Mouse (Mus musculus): ENCODE measurements at regions not wholly inside any gene's neighbourhood (a gene's known extent, or its start where the extent isn't known, plus 50 kb on each side); places are given as distances from the start of the nearest gene placed in this dataset.

DNA sequence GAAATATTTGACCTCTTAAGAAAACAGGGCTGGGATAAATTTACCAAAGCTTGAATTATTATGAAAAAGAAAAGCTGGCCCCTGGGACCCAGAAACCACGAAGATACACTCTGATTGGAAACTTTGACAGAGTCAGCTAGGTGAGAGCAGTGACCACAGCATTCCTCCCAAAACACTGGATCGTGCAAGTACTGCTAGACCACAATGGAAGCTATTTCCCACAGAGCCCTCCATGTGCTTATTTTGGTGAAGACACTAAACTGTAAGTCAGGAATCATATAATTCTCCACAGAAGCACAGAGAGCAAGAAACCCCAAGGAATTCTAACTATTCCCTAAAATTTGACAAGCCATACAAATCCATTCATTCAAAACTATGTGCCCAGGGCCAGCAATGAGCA is 243.6 kb upstream of the Mad2l1 start:
- WGBS (ENCODE audit: insufficient replicate concordance): 52% methylated on average over 2 of the region's 2 CpGs
- no peaks in the 10 kb centered on the region for H3K36me3 ChIP-seq
- H3K27me3 ChIP-seq: no peaks in the 10 kb centered on the region
- no peaks in the 10 kb centered on the region for H3K9me3 ChIP-seq (replicated peaks)
- H3K4me1 ChIP-seq (replicated peaks): peaks cover 3% of the 10 kb centered on the region; the same call in 1 of the 2 replicates
- no peak overlapping the region for H3K27ac ChIP-seq
- H3K4me3 ChIP-seq (replicated peaks): no peak overlapping the region
- ATAC-seq (ENCODE audit: low read depth) (no peak), DNase-seq (no peak)
- H3K9ac ChIP-seq: no peak overlapping the region
- no peak overlapping the region for H3K4me2 ChIP-seq

DNA sequence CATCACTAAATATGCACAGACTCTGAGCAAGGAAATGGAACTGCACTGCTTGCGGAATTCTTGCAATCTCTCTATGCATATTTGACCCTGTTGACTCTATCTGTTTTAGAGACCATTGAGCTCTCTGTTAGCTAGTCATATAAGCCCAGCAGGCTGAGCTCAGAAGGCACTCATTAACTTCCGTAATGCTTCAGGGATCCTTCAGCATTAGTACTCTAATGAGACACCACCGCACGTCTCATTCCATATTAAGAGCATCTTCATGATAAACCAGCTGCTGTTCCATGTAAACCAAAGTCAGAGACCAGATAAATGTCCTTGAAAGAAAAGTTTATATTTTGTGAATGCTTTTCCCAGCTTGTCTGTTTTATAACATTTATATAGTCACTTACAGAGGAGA is 237.1 kb upstream of the Mad2l1 start:
- DNase-seq: no peak
- 71% methylated on average over 4 of the region's 4 CpGs for WGBS (ENCODE audit: insufficient replicate concordance)
- Histone ChIP-seq H3K27ac (no peak overlapping the region), H3K36me3 (no peaks in the 10 kb centered on the region), H3K4me3 (replicated peaks) (no peak overlapping the region), H3K9me3 (replicated peaks) (no peaks in the 10 kb centered on the region), H3K27me3 (no peaks in the 10 kb centered on the region), H3K4me2 (no peak overlapping the region), H3K4me1 (replicated peaks) (no peaks in the 10 kb centered on the region), H3K9ac (no peak overlapping the region)
- no peak for ATAC-seq (ENCODE audit: low read depth)

DNA sequence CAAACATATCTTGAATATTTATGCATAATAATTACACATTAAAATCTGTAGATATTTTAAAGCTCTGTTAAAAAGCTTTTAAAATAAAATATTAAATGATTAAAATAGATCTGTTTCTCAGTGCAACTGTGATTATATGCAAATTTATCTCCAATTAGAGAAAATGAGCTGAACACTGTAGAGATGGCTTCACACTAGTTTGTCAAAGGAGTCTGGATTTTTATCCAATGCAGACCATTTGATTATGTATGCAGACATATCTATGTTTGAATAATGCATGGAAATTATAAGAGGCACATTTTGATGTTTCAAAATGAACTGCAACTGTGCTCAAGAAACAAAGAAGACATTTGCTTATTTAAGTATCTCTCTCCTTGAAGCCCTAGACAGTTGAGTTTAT is 235.0 kb upstream of the Mad2l1 start:
- Histone ChIP-seq H3K27ac (no peak overlapping the region), H3K4me2 (no peak overlapping the region), H3K4me3 (replicated peaks) (no peak overlapping the region), H3K27me3 (no peaks in the 10 kb centered on the region), H3K9ac (no peak overlapping the region), H3K4me1 (replicated peaks) (no peaks in the 10 kb centered on the region), H3K9me3 (replicated peaks) (no peaks in the 10 kb centered on the region), H3K36me3 (no peaks in the 10 kb centered on the region)
- no peak for DNase-seq
- no peak for ATAC-seq (ENCODE audit: low read depth)

DNA sequence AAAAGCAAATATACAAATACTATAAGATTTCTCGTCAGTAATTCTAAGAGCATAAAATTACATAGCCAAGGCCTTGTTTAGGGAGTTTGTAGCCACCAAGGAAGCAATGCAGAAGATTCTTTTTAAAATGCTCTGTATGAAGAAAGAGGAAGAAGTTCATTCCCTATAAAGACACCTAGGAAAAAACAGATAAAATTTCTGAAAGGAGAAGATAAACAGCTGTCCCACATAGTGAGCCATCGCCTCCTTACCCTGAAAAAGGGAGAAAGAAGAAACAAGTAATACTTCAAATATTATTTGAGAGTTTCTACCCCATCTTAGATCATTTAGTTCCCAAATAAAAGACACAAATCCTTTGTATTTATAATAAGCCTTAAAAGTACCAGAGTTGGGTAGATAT is 190.3 kb upstream of the Mad2l1 start:
- WGBS (ENCODE audit: insufficient replicate concordance): 64% methylated on average over 2 of the region's 2 CpGs

DNA sequence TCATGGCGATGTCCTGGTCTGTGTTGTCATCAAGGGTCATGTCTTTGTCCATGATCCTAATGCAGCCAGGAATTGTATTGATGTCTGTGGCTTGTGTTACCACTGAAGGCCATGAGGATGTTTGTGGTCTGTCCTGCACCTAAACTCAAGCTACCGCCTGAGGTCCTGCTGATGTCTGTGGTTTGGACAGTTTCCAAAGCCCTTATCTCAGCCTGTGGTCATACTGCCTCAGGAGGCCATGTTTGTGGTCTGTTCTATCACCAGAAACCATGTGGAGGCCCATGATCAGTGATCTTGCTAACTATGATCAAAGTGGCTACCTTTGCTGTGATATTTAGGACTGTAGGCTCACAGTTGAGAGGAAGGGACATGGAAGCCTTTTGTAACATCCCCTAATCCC is 187.8 kb upstream of the Mad2l1 start:
- no peak overlapping the region for H3K4me3 ChIP-seq (replicated peaks)
- peaks cover 11% of the 10 kb centered on the region for H3K4me1 ChIP-seq (replicated peaks)
- no peak overlapping the region for H3K4me2 ChIP-seq
- ATAC-seq (ENCODE audit: low read depth) (peak; percentile 65), DNase-seq (peak; percentile 1)
- no peaks in the 10 kb centered on the region for H3K36me3 ChIP-seq
- H3K9me3 ChIP-seq (replicated peaks): no peaks in the 10 kb centered on the region
- no peaks in the 10 kb centered on the region for H3K27me3 ChIP-seq
- 26% methylated on average over 2 of the region's 2 CpGs for WGBS (ENCODE audit: insufficient replicate concordance)
- H3K27ac ChIP-seq: no peak overlapping the region
- no peak overlapping the region for H3K9ac ChIP-seq

More for the DNA sequence above, 190.3 kb upstream of the Mad2l1 start:
- ATAC-seq (ENCODE audit: low read depth) (no peak), DNase-seq (no peak)
- H3K4me1 ChIP-seq (replicated peaks): peaks cover 11% of the 10 kb centered on the region
- no peak overlapping the region for H3K9ac ChIP-seq
- H3K9me3 ChIP-seq (replicated peaks): no peaks in the 10 kb centered on the region
- no peak overlapping the region for H3K4me3 ChIP-seq (replicated peaks)
- H3K27ac ChIP-seq: no peak overlapping the region
- H3K4me2 ChIP-seq: no peak overlapping the region
- no peaks in the 10 kb centered on the region for H3K36me3 ChIP-seq
- H3K27me3 ChIP-seq: no peaks in the 10 kb centered on the region

DNA sequence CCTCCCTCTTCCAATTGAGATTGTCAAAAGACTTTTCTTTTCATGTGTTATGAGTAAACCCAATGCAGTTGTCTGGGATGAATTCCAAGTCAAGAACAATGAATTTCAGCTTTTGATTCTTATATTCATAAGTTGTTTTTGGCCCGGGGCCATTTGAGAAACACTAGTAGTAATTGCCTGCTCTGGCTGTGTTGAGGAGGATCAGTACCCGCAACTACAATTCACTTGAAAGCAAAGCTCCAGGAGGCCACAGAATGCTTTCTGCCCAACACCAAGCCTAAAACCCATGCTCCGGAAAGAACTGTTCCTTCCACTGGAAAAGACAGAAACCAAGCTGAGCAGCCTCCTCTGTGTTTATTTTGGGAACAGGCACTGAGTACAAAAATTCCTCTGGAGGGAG is 174.1 kb upstream of the Mad2l1 start:
- H3K4me3 ChIP-seq (replicated peaks): no peak overlapping the region
- WGBS (ENCODE audit: insufficient replicate concordance): 65% methylated on average over 3 of the region's 3 CpGs
- DNase-seq (no peak), ATAC-seq (ENCODE audit: low read depth) (no peak)
- no peak overlapping the region for H3K4me2 ChIP-seq
- H3K27ac ChIP-seq: no peak overlapping the region
- H3K27me3 ChIP-seq: no peaks in the 10 kb centered on the region
- no peaks in the 10 kb centered on the region for H3K9me3 ChIP-seq (replicated peaks)
- no peak overlapping the region for H3K9ac ChIP-seq
- H3K4me1 ChIP-seq (replicated peaks): no peaks in the 10 kb centered on the region
- no peaks in the 10 kb centered on the region for H3K36me3 ChIP-seq

DNA sequence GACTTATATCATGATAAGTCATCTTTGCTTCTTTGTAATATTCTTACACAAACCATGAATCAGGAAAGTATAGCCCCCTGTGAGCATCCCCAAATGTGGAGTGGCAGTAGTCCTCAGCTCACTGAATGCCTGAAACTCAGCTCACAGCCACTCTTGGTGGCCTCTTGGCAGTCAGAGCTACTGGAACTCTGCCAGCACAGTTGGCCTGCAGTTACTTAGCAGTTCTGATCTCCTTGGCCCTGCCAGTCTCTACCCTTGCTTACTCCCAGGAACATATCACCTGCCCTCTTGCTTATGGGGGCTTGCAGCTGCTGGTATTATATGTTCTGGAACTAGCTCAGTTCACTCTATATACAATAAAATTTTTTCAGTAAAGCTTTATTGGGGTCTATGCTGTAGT is 167.9 kb upstream of the Mad2l1 start:
- Histone ChIP-seq H3K36me3 (no peaks in the 10 kb centered on the region), H3K27ac (no peak overlapping the region), H3K4me2 (no peak overlapping the region), H3K9ac (no peak overlapping the region), H3K27me3 (no peaks in the 10 kb centered on the region), H3K4me3 (replicated peaks) (no peak overlapping the region), H3K4me1 (replicated peaks) (no peaks in the 10 kb centered on the region), H3K9me3 (replicated peaks) (no peaks in the 10 kb centered on the region)
- DNase-seq (no peak), ATAC-seq (ENCODE audit: low read depth) (no peak)

DNA sequence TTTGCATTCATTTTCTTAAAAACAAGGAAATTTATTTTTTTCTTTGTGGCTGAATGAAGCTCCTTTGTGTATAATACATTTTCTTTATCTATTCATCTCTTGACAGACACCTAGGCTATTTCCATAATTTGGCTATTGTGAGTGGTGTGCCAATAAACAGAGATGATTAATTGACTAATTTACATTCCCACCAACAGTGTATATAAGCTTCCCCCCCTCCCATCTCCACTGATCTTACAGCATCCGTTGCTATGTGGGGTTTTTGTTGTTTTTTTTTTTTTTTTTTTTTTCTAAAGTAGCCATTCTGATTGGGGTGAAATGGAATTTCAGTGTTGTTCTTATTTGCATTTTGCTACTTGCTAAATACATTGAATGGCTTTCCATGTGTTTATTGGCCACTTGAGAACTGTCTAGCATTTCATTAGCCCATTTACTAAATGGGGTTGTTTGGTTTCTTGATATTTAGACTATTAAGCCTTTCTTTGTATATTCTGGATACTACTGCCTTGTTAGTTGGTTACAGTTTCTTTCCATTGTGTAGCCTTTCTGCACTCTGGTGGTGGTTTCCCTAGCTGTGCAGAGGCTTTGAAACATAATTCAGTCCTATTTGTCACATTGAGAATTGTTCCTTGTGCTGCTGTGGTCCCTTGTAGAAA is 153.8 kb upstream of the Mad2l1 start:
- no peaks in the 10 kb centered on the region for H3K4me1 ChIP-seq (replicated peaks)
- no peak for DNase-seq
- WGBS (ENCODE audit: insufficient replicate concordance): 61% methylated on average over 1 of the region's 1 CpGs
- no peak for ATAC-seq (ENCODE audit: low read depth)
- no peak overlapping the region for H3K4me3 ChIP-seq (replicated peaks)
- H3K4me2 ChIP-seq: no peak overlapping the region
- no peak overlapping the region for H3K27ac ChIP-seq
- H3K36me3 ChIP-seq: no peaks in the 10 kb centered on the region
- no peaks in the 10 kb centered on the region for H3K27me3 ChIP-seq
- no peaks in the 10 kb centered on the region for H3K9me3 ChIP-seq (replicated peaks)
- no peak overlapping the region for H3K9ac ChIP-seq

DNA sequence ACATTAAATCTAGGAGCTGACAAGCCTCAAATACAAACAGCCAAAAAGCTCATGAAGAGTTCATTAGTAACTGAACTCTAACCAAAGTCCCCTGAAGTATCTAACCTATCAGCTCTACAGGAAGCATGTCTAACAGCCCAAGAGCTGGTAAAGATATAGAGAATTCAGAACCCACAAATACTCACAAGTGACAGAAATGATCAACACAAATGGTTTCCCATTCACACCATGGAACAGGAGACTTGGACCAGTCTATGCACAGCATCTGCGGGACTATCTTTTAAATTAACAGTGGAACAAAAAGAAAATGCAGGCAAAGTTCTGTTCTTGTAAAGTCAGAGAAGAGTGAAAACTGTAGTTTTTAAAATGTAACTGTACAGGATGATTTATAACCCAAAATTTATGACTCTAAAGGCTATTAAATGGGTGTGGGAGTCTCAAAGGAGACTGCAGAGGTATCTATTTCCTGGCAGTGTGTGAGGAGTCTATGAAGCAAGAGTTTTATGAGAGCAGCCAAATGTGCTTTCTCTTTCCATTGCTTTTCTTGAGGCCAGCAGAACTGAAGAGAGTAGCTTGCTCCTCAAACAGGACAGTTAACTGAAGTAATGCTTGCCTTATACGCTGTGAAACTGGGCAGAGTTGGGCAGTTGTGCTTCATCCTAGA is 152.7 kb upstream of the Mad2l1 start:
- no peaks in the 10 kb centered on the region for H3K4me1 ChIP-seq (replicated peaks)
- ATAC-seq (ENCODE audit: low read depth) (no peak), DNase-seq (no peak)
- H3K4me3 ChIP-seq (replicated peaks): no peak overlapping the region
- H3K9ac ChIP-seq: no peak overlapping the region
- no peaks in the 10 kb centered on the region for H3K9me3 ChIP-seq (replicated peaks)
- 75% methylated on average over 2 of the region's 2 CpGs for WGBS (ENCODE audit: insufficient replicate concordance)
- no peaks in the 10 kb centered on the region for H3K36me3 ChIP-seq
- no peak overlapping the region for H3K27ac ChIP-seq
- no peak overlapping the region for H3K4me2 ChIP-seq
- H3K27me3 ChIP-seq: no peaks in the 10 kb centered on the region

DNA sequence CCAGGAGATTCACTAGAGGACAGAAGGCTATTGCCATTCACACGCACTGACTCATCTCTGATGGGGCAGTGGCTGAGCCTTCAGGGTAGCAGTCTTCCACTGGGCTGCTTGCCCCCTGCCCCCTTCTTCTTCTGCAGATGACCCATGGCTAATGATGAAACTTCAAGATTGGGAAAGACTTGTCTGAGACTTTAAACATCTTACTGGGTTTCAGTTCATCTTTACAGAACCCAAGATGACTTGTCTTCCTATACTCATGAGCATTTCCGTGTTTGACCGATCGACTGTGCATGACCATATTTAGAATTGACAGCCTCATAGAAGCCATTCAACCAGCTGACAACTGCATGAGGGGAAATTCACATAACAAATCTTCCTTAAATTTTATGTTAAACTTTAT is 140.0 kb upstream of the Mad2l1 start:
- Histone ChIP-seq H3K9me3 (replicated peaks) (no peaks in the 10 kb centered on the region), H3K36me3 (no peaks in the 10 kb centered on the region), H3K27ac (no peak overlapping the region), H3K9ac (no peak overlapping the region), H3K4me3 (replicated peaks) (no peak overlapping the region), H3K27me3 (no peaks in the 10 kb centered on the region), H3K4me2 (no peak overlapping the region), H3K4me1 (replicated peaks) (no peaks in the 10 kb centered on the region)
- no peak for DNase-seq
- 77% methylated on average over 4 of the region's 4 CpGs for WGBS (ENCODE audit: insufficient replicate concordance)
- ATAC-seq (ENCODE audit: low read depth): no peak

DNA sequence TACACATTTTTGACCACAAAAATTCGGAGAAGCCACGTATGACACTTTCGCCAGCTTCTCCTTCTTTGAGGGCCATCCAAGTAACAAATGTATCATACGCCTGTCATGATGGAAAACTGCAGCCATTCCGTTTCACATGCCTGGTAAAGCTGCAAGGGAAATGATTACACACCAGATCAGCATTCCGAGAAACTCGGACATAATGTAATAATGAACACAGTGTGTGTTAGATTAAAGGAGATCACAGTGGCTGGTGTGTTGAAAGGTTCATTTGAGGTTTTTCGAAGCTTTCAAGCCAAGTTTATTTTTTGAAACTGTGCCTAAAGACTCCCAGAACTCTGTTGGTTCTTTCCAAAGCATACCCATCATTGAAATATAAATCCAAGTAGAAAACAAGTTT is 137.8 kb upstream of the Mad2l1 start:
- no peaks in the 10 kb centered on the region for H3K4me1 ChIP-seq (replicated peaks)
- H3K4me2 ChIP-seq: no peak overlapping the region
- H3K9me3 ChIP-seq (replicated peaks): no peaks in the 10 kb centered on the region
- no peak overlapping the region for H3K9ac ChIP-seq
- no peaks in the 10 kb centered on the region for H3K27me3 ChIP-seq
- WGBS (ENCODE audit: insufficient replicate concordance): 70% methylated on average over 8 of the region's 8 CpGs
- H3K4me3 ChIP-seq (replicated peaks): no peak overlapping the region
- DNase-seq (no peak), ATAC-seq (ENCODE audit: low read depth) (no peak)
- H3K36me3 ChIP-seq: no peaks in the 10 kb centered on the region
- no peak overlapping the region for H3K27ac ChIP-seq

DNA sequence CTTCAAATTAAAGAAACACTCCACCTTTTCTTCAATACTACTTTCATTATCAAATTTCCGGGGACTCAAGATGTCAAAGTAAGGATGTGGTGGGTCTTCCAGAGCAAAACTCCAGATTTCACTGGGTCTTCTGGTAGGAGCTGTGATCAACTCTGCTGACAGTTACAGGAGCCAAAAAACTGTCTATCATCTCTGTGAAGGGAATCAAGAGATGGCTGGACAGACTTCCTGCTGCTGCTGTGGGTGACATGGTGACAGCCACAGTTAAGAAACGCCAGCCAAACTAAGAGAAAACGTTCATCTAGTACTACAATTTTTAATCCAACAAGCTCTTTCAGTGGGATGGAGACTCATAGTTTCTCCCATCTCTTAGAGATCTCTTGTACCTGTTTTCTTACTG is 136.5 kb upstream of the Mad2l1 start:
- Histone ChIP-seq H3K27me3 (no peaks in the 10 kb centered on the region), H3K27ac (no peak overlapping the region), H3K9ac (no peak overlapping the region), H3K9me3 (replicated peaks) (no peaks in the 10 kb centered on the region), H3K4me3 (replicated peaks) (no peak overlapping the region), H3K4me2 (no peak overlapping the region), H3K4me1 (replicated peaks) (no peaks in the 10 kb centered on the region), H3K36me3 (no peaks in the 10 kb centered on the region)
- DNase-seq (no peak), ATAC-seq (ENCODE audit: low read depth) (no peak)
- 39% methylated on average over 3 of the region's 3 CpGs for WGBS (ENCODE audit: insufficient replicate concordance)
